Mouse (Mus musculus): ENCODE measurements around the gene Alg14.
A peak's percentile ranks its signal among the peaks of the same experiment; 100 is the strongest.

Alg14 gene

DNA sequence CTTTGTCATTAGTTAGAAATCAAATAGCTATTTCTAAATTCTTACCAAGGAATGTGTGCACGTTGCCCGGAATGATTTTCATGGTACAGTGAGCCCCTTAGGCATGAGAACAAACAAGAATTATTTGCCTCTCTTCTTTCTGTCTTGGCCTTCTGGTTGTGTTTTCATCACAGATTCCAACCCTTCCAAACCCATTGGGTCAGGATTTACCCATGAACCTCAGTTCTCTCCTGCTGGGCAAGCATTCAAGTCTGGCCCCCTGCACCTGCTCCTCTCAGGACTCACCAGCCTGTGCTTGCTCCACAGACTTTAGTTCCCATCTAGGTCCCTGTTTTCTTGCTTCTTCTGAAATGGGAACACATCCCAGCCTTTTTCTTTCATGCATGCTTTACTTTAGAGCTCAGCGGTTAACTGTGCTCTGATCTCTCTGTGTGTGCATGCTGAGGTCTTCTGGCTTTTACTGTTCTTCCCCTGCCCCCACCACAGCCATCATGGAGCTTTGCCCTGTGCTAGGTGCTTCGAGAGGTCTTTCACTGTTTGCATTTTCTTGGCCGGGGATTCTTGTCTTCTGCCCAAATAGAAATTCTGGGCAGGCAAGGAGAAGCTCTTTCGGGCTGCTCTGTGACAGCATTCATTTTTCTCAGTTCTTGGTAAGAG, 44.8 kb downstream of the Alg14 start:
- no peak for DNase-seq (ENCODE audit: low spot score in 2 of 2)

DNA sequence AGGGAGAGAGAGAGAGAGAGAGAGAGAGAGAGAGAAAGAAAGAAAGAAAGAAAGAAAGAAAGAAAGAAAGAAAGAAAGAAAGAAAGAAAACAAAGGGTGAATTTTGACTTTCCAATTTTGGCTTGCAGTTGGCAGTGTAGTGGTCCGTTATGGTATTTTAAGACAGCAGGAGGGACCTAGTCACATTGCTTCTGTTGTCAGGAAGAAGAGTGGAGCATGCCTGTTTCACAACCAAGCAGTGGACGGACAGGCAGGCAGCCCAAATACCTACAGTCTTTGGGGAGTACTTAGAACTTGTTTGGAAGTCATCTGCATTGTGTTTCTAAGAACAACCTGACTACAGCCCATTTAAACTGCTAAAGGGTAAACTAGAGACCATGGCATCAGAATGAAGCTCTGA, 47.1 kb downstream of the Alg14 start:
- no peak for DNase-seq (ENCODE audit: low spot score in 2 of 2)

DNA sequence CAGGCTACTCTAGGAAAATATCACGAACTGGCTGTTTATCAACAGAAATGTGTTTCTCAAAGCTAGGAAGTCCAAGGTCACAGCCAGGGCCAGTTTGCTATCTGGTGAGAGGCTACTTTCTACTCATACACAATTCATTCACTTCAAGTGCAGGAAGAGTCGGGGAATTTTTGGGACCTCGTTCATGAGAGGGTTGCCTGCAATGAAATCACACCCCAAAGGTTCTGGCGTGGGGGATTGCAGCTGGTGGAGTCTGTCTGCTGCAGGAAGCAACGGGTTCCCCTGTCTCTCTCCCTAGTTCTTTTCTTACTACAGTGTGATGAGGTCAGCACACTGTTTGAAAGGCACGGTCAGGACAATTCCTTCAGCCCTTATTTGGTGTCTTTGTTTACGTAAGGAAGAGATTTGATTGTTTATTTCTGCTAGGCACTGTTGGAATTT, 48.8 kb downstream of the Alg14 start:
- DNase-seq (ENCODE audit: low spot score in 2 of 2) = no peak

DNA sequence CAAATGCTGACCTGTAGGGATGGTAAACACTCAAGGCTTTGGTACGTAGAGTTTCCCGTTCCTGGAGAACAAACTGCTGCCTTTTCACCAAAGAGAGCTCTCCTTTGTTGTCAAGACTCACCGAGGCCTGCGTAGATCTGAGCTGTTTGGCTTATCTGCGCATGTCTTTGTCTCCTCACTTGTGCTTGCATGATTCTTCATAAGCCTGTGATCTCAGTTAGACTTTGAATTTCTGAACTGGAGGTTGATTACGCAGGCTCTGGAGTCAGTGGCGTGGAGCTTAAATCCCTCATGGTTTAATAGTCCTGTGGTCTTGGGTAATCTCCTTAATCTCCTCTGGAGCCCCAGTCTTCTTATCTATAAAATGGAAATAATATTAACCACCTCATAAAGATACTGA, 51.7 kb downstream of the Alg14 start:
- no peak for DNase-seq (ENCODE audit: low spot score in 2 of 2)

DNA sequence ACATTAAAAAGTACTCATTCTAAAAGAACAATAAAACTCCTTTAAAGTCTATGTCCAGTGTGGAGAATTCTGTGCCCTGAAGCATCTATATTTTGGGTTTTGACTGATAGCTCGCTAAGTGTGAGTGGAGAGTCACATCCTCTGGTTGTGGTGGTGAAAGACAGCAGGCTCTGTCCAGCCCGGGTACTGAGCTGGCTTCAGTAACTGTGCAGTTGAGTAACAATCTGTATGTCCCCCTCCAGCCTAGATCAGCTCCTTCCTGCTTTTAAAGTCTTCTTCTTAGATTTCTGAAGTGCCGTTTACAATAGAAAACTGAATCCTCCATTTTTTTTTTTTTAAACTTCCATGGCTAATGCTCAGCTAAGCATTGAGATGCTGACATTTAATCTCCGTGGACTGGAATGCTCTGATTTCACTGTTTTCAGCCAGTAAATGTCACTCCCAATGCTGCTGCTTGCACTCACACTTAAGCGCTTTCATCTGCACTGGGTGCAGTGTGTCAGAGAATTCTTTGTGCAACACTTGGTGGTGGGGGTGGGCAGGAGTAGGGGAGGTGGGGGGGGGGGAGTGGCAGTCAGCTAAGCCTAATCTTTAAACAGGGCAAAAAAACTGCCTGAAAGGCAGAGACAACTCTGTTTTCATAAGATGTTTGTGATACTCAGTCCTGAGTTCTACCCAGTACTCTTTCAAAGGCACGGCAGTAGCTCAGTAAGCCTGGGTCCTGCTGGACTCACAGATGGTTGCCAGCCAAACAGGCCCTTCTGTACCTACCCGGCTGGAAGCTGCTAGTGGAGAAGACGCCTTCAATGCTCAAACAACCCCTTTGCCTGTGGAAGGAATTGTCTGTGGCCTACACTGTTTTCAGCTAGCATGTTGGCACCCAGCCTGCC, 52.7 kb downstream of the Alg14 start:
- no peak for DNase-seq (ENCODE audit: low spot score in 2 of 2)

DNA sequence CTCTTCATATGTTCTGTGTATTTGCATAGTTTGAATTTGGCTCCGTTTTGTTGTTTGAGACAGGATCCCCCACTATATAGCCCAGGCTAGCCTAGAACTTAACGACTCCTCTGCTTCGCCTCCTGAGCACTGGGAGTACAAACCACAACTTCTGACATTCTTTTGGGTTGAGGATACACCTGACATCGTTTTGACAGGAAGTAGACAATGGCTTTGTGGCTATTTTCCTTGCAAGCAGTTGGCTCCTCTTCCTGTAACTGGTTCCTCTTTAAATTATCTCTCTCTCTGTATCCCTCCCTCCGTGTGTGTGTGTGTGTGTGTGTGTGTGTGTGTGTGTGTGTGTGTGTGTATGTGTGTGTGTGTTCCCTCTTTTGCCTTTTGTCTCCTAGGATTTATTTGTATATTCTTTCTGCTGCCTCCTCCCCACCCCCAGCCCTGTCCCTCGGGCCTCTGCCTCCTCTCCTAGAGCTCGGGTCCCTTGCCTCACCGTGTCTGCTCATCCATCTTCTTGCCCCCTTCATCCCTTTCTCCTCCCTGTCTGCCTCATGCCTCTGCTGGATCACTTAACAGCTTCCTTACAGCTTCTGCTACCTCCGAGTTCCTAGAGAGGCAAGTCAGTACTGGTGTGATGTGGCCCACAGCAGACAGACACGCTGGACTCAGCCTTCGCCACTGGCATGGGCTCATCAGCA, 53.5 kb downstream of the Alg14 start:
- DNase-seq (ENCODE audit: low spot score in 2 of 2) = no peak

DNA sequence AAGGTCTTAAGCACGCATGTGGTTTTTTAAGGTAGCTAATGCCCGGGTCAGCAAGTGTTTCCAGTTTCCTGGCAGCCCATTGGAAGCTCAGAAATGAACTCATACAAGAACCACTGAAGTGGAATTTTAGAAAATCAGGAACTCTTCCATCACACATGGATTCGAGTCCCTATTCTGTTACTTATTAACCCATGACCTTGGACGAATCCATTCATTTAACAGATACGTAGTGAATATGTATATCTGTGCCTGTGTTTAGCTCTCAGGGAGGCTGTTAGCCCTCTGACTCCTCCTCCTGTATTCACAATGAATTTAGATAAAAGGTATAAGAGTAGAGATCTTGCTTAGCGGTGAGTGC, 54.0 kb downstream of the Alg14 start:
- no peak for DNase-seq (ENCODE audit: low spot score in 2 of 2)

DNA sequence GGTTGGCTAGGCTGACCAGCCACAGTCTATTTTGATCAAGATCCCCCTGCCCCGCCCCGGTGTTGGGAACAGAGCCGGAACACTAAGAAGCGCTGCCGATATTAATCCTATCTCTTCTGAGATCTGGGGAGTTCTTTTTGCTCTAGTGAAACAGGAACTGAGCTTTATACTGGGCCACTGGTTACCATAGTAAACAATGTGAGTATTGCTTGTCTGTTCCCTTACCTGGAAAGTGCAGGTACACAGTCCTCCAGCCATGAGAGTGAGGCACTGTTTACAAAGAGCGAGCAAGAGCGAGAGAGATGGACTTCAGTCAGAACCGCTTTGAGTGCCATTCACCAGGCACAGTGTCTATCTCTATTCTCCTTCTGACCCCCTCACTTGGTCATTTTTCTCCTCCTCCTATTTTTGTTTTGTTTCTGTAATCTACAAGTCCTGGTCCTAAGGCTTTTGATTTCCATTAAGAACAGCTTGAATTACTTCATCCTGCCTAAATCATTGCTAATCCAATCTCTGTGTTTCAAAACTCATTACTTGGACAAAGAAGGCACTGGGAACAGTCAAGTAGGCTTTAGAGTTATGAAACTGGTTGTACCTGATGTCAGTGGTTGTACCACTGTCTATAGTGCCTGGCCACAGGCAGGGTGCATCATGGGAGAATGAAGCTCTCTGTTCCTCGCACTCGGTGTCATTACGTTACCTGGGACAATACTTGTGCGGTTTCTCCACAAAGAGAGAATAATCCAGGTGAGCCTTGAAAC, 55.1 kb downstream of the Alg14 start:
- DNase-seq (ENCODE audit: low spot score in 2 of 2) = no peak

DNA sequence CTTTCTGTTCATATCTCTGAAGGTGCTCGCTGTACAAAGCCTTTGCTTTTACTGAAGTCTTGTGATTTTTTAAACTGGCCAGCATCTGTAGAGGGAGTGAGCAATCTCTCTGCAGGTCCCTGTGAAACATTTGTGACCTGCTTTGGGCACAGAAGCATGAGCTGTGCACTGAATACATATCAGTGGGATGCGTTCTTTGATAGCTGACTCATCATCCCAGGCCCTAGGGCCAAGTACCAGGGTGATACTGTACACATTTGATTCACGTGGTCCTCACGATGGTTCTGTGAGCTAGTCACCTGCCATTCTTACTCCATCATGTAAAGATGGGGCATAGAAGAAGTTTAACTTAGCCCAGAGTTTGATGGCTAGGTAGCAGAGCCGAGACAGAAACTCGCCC, 57.2 kb downstream of the Alg14 start:
- no peak for DNase-seq (ENCODE audit: low spot score in 2 of 2)

DNA sequence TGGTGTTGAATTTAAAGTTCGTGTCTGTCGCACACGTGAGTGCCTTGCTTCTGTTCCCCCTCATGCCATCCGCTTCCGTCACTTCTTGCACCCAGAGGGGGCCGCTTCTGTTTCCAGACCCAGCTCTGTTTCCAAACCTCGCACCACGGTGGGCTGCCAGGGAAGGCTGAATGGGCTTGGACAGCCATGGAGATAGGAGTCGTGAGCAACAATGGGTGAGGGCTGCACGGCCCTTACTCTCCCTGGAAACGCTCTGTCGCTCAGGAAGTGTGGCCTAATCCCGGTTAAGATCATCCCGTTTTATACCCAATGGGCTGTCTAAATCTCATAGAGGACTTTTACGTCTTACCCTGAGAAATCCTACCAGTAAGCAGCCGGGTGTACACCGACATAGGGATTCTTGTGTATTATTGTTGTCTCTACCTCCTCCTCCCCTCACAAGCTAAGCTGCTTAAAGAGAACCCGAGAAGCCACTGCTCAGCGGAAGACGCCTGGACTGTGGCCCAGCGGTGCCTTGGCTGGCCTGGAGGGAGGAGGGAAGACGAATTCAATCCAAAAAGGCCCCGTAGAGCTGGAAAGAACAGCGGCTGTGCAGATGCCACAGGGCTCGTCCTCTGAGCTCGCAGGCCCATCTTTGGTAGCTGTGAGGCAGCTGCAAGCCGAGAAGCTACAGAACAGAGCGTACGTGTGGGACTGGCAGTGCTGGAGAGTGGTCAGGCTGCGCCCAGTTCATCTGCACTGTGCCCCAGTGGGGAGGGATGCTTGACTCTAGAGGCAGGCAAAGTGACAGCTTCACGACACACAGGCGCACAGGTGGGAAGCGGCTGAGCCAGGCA, 58.0 kb downstream of the Alg14 start:
- DNase-seq (ENCODE audit: low spot score in 2 of 2) = peak in 1 of 2 experiments; percentile 28

DNA sequence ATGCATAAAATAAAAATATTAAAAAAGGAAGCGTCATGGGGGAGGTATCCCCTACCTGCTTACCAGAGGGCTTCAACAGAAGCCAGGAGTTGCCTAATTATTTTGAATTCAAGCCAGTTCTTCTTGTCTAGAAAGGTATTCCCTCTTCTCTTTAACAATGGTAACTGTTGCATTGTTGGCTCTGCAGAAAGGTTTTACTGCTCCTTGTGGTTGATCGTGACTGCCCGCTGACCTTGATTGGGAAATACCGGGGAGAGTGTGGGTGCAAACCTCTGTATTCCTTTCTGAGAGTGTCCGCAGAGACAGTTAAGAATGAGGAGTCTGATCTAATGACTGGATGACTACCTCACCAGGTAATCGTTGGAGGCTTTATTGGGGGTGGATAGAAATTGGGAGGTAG, 59.7 kb downstream of the Alg14 start:
- no peak for DNase-seq (ENCODE audit: low spot score in 2 of 2)

DNA sequence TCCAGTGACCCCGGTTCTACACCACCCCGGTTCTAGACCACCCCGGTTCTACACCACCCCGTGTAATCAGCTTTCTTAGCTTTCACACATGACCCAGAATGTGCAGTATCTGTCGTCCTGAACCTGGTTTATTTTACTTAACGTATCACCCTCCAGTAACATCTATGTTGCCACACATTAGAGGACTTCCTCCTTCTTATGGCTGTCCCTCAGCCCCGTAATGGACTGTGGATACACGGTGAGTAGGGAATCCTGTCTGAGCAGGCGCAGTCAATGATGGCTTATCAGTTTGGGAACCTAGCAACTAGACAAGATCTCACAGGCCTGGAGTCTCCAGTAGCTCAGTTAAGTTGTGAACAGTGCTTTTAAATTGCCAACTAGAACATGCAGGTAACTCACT, 62.7 kb downstream of the Alg14 start:
- DNase-seq (ENCODE audit: low spot score in 2 of 2) = no peak

DNA sequence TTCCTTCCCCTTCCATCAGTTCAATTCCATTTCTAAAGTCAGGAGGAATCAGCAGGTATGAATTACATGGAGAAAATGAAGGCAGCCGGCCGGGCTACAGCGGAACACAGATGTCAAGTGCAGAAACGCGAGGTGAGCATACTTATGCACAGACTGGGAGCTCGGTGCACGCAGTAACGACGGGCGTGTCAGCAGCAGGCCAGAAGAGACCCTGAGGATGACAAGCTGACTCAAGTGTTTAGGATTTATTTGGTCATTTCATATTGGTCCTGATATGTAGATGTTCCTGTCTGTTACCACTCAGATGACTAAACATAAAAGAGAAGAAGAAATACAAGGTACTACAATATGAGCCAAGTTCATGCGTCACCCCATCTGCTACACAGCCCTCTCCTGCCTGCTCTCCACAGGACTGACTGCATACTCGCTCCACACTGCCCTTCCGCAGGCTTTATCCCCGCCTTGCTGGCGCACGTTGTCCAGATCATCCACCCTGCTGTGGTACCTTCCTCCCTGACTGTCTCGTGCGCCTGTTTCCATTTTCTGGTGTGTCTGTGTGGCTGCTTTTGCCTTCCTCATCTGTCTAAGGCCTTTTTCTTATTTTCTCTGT, 63.4 kb downstream of the Alg14 start:
- DNase-seq (ENCODE audit: low spot score in 2 of 2) = no peak

DNA sequence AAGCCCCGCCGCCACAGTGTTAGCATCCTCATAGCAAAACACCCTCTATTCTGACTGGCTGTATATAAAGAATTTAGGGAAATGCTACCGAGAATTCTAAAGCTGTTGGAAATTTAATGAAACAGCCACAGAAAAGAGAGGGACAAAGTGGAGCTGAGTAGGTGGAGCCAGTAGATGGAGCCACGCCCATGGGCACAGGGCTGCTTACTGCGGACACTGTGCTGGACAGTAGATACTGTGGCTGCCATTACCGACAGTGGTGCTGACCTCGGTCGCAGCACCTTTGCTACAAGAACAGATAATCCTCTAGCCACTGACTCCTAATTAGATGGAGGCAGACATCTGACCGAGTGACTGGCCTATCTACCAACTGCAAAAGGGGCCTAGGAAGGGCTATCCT, 64.0 kb downstream of the Alg14 start:
- no peak for DNase-seq (ENCODE audit: low spot score in 2 of 2)

DNA sequence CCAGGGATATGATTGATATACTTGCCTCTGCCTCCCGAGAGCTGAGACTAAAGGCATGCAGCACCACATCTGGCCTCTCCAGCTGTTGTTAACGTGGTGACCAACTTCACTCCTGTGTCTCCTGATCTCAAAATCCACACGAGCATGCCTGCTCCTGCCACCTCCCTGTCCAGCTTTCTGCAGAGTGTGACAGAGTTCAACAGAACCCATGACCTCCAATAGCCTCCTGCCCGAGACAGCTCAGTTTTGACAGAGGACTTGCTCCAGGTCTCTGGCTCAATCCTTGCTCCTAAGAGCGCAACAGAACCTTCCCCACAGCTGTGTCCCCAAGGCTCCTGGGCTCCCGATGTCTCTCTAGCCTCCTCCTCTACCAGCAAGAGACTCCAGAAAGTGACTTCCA, 64.5 kb downstream of the Alg14 start:
- DNase-seq (ENCODE audit: low spot score in 2 of 2) = no peak

DNA sequence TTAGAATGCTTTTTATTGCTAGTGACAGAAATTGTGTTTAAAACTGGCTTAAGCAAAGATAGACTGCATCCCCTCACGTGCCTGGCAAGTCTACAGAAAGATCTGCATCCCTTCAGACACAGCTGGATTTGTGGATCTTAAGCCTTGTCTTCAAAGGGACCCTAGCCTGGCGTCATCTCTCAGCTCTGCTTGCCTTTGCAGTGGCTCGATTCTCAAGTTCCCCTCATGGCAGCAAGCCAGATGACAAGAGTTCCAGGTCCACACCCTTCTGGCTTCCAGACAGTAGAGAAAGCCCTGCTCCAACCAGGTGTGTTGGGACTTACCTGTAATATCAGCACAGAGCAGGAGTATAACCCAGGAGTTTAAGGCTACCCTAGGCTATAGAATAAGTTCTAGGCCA, 65.5 kb downstream of the Alg14 start:
- DNase-seq (ENCODE audit: low spot score in 2 of 2) = no peak

DNA sequence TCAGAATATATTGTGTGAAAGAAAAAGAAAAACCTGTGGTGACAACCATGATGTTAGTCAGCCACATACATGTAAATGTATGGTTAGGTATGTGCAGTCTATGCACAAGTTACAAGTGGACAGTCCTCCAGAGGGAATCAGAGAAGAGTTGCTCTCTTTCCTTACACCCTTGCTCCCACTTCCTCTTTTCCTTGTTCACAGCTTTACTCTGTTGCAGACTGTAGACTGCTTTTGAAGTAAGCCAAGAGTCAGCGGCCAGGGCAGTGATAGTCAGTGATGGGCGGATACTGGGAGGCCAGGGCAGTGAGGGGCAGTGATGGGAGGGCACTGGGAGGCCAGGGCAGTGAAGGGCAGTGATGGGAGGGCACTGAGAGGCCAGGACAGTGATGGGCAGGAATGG, 66.7 kb downstream of the Alg14 start:
- no peak for DNase-seq (ENCODE audit: low spot score in 2 of 2)

DNA sequence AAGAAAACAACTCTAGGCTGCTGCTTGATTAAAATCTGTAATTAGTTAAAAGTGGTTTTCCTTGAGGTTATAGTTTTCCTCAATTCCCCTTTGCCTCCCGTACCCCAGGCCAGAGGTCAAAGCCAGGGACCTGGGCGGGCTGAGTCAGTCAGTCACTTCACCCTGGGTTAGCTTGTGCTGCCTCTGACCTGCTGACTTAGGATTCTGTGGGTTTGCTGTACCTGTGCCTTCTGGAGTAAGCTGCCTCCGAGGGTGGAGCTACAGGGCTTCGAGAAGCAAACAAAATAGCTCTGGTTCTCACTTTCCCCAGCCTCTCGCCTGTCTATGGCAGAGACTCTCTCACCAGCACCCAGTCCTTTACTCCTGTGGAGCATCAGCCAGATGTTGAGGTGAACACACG, 67.3 kb downstream of the Alg14 start:
- no peak for DNase-seq (ENCODE audit: low spot score in 2 of 2)

DNA sequence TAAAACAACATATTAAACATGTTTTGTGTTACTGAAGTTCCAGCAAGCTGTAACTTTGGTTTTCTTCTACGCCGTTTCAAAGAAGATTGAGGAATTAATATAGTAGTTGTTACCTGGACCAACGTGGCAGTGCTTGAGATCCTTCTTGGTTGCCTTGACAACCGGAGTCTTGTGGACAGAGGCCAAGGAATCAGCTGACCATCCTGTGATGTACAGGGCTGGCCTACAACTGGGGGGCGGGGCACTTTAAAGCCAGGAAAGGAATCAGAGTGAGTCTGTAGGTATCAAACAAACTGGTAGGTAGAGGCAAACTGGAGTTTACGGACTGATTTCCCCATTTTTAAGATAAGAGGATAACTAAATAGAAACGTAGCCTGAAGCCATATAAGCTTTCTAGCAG, 67.7 kb downstream of the Alg14 start:
- no peak for DNase-seq (ENCODE audit: low spot score in 2 of 2)

DNA sequence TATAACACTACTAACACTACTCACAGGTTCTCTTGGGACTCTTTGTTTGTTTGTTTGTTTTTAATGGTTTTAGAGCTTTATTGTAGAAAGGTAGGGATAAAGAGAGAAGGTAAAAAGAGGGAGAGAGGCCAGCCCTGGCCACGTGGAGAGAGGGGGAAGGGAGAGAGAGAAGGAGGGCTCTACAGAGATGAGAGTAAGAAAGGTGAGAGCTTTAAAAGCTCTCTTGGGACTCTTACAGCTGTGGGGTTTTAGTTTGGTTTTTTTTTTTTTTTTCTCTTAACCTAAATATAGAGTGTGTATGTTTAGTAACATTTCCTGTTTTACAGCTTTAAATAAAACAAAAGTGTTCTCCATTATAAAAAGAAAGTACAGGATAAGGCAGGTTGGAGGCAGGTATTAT, 70.4 kb downstream of the Alg14 start:
- no peak for DNase-seq (ENCODE audit: low spot score in 2 of 2)

DNA sequence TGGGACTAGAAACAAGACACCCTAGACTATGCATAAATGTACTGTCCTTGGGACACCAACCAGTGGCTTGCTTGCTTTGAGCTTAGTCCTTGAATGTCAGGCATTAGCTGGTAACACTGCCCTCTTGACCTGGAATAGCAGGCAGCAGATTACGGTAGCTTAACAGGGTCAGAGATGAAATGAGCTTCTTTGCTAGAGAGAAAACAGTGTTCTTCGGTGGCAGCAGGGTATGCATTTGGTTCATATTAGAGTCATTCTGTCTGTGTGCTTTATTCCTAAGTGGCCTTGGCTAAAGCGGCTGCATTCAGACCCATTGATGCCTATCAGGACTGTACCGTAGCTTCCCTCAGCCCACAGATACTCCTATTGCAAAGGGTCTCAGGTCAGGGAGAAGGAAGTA, 72.8 kb downstream of the Alg14 start:
- DNase-seq (ENCODE audit: low spot score in 2 of 2) = no peak

Data from urinary bladder, postnatal 36 days (tissue).